Mouse (Mus musculus): Measurements from ENCODE around the gene Gm1113.

The Gm1113 gene

GRCm38 (mm10) chr9:35529141-35529540 lies 11.1 kb upstream of the Gm1113 start:
- no peak for DNase-seq (ENCODE audit: low spot score in 2 of 2)

- peak; percentile 66 to 79 for DNase-seq (ENCODE audit: low spot score in 2 of 2)
These were observed 5.9 kb upstream of the Gm1113 start for GRCm38 (mm10) chr9:35523941-35524411.

DNA sequence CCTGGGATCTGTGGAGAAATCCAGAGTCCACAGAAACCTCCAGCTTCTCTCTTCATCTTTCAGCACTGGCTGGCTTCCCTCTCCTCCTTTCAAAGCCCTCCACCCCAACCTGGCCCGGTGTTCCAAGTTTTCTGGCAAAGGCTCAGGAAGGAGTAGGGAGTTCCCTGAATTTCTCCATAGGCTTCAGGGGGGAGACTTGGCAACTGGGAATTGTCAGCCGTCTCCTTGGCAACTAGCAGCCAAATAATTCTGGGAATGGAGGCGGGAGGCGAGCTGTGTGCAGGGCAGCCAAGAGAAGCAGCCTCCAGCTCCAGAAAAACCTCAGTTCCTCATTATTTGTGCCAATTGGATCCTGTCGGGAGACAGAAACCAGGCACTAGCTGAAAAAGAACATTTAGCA lies 5.5 kb upstream of the Gm1113 start:
- peak; percentile 61 to 66 for DNase-seq (ENCODE audit: low spot score in 2 of 2)

DNA sequence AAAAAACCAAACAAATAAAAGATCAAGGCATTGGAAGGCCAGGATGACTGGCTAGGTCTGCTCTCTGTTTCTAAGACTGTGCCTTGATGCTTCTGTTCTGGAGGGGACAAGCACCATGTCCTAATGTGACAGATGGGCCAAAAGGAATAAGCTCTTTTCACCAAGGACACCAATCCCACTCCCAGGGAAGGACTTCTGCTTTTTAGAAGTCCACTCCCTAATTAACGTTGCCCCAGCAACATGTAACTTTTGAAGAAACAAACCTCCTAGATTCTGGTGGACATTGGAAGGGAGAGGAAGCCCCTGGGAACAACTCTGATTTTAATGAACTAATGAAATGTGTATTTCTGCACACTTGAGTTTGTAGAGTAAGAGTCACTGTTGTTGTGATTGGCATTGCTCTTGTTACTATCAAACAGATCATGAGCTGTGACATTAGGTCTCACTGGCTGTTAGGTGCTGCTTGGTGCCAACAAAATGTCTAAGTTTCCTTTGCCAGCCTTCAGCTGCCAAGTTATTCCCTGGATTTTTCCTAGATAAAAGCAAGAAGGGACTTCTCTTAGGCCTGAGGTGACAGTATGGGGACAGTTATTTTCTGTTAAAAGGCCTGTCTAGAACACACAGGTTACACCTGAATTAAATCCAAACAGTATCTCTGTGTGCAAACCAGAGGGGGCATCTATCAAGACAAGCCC lies 4.9 kb upstream of the Gm1113 start:
- DNase-seq (ENCODE audit: low spot score in 2 of 2), result no peak

DNA sequence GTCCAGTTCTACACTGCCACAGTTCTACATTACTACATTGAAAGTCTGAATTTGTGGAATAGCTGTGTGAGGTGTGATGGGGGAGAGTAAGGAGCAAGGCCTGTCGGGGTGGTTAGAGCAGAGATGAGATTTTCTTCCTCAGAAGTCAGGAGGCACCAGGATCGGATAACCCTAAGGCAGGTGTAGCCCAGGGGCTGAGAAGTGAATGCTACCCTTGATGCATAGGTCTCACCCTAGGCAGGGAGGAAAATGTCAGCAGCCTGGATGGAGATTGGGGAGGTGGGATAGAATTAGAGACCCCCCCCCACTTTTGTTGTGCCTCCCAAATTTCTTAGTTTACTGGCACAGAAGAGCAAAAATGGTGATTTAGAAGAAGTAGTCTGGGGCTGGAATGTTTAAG lies 4.2 kb upstream of the Gm1113 start:
- no peak for DNase-seq (ENCODE audit: low spot score in 2 of 2)

- DNase-seq (ENCODE audit: low spot score in 2 of 2), result no peak
These were observed 2.7 kb upstream of the Gm1113 start for GRCm38 (mm10) chr9:35520631-35521348.

DNA sequence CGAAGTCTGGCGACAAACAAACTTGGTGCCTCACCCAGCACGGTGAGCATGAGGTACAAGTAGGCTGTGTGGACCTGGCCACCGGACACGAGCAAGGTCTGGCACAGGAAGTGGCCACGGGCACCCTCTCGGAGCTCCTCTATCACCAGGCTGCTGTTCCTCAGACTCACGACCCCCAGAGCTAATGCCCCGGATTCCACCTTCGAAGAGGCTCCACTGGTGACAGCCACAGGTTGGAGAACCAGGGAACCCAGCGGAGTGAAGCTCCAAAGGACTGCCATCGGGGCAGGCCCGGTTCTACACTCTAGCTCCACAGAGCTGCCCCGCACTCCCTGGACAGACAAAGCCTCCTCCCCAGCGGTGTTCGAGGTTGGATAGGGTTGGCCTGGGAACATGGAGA lies 1.4 kb downstream of the Gm1113 start:
- no peak for DNase-seq (ENCODE audit: low spot score in 2 of 2)

- no peak for DNase-seq (ENCODE audit: low spot score in 2 of 2)
These were observed 1.9 kb downstream of the Gm1113 start for GRCm38 (mm10) chr9:35516182-35516581.

DNA sequence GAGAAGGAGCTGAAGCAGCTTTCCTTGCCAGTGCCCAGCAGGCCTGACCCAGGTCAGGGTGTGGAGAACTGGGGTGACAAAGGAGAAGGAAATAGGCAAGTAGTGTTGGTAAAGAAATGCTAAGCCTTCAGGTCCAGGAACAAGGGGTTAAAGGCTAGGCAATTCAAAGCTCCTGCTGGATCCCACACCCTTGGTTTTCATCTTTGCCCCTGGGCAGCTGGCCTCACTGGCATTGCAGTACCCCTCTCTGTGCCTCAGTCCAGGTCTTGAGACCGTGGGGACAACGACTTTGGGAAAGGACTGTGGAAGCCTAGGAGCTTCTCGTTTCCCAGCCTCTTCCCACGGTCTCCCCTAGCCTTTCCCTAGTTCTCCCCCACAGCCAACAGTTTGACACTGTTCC lies 4.2 kb downstream of the Gm1113 start:
- DNase-seq (ENCODE audit: low spot score in 2 of 2), result no peak

DNA sequence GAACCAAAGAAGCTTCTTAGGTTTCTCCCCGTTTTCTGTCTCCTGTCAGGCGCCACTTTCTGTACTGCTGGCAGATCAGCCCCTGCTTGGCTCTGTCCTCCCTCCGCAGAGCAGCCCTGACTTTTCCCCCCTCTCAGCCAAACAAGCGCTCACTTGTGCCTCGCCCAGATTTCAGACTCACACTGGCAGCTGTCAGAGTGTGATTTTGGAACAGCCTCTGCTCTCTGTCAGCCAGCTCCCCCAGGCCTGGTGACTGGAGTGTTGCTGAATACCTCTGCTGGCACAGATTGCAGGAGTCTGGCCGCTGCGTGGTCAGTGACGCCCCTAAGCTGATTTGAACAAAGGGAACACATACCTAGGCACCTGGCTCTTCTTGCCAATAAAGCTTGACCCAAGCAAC lies 9.8 kb downstream of the Gm1113 start:
- peak; percentile 19 to 34 for DNase-seq (ENCODE audit: low spot score in 2 of 2)

DNA sequence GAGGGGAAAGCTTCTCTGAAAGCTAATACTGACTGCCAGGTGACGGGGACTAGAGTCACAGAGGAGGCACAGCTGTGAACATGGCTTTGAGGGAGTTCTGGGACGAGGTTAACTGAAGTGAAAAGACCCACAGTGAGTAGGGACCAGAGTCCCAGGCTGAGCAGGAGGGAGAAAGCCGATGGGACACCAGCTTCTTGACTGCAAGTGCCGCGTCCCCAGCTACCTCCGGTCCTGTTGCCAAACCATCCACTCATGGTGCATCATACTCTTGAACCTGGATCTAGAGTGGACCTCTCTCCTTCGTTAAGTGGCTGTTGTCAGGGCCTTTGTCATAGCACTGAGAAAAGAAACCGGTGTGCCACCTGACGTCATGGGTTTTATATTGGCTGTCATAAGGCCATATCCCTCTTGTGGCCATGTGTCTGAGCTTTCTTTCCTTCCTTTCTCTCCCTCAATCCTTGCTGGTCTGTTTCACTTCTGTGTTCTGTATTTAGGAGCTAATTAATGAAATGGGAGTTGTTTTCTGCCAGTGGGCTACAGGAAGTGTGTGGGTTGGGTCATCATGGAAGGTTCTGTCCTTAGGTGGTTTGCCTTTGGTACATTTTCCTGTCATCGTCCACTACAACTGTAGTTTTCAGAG lies 15.6 kb downstream of the Gm1113 start:
- DNase-seq (ENCODE audit: low spot score in 2 of 2), result no peak

DNA sequence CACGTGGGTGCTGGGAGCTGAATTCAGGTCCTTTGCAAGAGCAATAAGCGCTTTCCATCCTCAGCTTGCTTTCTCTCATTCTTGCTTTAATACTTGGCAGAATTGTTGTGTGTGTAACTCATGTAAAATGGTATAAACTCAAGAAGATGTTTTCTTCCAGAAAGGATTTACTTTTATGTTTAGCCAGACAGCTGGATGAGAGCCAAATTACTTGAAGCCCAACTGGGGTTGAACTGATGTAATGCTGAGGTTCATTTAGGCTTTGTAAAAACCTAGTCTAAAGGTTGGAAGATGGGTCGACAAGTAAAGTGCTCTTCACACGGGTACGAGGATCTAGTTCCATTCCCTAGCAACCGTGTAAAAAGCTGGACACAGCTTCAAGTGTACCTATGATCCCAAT lies 18.1 kb downstream of the Gm1113 start:
- no peak for DNase-seq (ENCODE audit: low spot score in 2 of 2)

GRCm38 (mm10) chr9:35495471-35495870 lies 22.6 kb downstream of the Gm1113 start:
- no peak for DNase-seq (ENCODE audit: low spot score in 2 of 2)

- no peak for DNase-seq (ENCODE audit: low spot score in 2 of 2)
These were observed 23.1 kb downstream of the Gm1113 start for GRCm38 (mm10) chr9:35494937-35495336.

GRCm38 (mm10) chr9:35493733-35494092 lies 24.4 kb downstream of the Gm1113 start:
- DNase-seq (ENCODE audit: low spot score in 2 of 2), result no peak

GRCm38 (mm10) chr9:35493033-35493732 lies 24.9 kb downstream of the Gm1113 start:
- no peak for DNase-seq (ENCODE audit: low spot score in 2 of 2)

DNA sequence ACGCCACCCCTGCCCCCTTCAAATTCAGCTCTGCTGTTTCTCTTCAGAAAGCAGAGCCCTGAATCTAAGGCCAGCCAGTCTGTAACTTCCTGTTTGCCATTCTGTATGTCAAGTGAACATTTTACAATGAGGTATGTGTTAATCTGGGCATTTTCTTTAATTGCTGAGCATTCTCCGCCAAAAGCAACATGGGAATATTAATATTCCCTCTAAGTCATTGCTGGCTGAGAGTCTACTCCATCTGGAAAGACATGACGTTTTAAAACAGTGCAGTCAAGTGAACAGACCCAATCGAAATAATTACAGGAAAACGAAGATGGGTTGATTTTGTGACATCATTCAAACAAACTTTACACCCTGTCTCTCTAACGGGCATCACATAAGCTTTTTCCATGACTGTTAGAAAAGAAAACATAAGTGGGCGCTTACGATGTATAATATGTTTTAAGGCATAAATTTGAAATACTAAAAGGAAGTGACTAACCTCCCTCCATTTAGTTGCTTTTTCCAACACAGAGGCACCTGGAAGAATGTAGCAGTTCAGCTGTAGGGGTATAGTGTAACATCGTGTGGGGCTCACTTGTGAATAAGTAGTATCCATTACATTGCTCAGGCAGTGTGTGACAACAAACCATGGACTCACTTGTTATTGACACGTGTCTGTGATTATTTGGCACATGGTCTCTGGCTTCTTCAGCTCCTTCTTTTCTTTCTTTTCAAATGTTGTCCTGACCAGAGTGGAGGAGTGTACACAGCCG lies 26.8 kb downstream of the Gm1113 start:
- no peak for DNase-seq (ENCODE audit: low spot score in 2 of 2)

- peak; percentile 15 to 51 for DNase-seq (ENCODE audit: low spot score in 2 of 2)
These were observed 29.6 kb downstream of the Gm1113 start for GRCm38 (mm10) chr9:35488496-35488895.

DNA sequence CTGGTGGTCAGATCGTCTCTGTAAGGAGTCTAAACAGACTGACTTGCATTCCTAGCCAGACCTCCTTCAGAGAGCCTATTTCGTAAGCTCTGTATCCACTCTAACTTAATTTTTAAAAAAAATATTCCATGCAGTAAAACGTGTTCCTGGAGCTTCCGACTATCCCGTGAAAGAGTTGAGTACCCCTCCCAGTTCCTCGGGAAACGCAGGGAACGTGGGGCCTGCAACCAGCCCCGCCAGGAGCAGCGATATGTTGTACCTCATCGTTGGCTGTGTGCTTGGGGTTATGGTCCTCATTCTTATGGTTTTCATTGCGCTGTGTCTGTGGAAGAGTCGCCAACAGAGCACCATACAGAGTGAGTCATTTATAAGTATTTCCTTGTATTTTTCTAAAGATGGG lies 31.5 kb downstream of the Gm1113 start:
- no peak for DNase-seq (ENCODE audit: low spot score in 2 of 2)

DNA sequence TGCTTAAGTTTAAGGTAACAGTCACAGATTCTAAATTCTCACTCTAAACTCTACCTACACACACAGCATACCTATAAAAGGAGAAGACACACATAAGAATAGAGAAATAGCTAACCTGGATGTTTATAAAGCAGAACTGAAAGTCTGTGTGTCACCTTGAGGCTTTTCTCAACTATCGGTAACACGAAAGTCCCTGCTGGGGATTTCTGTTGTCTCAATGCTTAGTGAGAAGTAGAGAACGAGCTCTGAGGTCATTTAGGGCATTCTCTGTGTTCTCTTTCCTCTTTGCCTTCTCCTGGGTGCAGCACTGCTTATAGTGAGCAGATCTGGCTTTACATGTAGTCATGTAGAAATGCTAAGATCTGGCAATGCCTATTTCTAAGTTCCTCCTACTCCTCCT lies 34.1 kb downstream of the Gm1113 start:
- no peak for DNase-seq (ENCODE audit: low spot score in 2 of 2)

DNA sequence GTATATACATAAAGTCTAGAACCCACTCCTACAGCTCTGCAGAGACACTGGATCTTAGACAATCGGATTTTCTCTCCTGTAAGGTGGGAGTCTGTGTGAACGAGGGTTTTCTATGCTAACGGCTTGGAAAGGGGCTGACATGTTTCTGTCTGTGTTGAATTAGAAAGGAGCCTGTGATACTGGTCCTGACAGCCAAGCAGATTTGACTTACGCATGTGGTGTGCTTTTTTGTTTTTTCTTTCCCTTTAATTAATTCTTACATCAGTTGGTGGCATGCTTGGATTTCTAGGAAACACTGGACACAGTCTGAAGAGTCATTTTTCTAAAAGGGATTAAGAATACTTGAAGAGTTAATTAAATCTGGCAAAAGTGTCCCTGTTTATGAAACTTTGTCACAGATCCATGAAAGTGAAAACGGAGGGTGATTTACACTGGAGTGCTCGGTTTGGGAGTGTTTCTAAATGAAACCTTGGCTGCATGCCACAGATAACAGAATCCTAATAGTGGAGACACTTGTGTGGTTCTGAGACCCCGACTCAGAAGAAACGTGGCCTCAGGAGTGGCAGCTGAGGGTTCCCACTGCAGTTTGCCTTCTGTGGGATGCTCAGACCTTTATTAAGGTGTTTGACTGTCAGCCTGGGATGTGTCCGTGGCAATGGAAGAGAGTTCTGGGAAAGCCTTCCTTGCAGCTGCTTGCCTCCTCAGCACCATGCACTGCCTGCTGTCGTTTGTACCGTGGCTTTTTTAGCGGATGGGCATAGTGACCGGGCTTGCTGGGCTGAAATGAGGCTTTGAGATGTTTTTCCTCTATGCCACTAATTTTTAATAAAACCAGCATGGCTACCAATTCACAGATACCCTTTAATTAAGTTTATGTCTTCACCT lies 35.8 kb downstream of the Gm1113 start:
- DNase-seq (ENCODE audit: low spot score in 2 of 2), result no peak

All from frontal cortex, postnatal 36 days (tissue).